Mouse (Mus musculus): ENCODE measurements around the gene Rabggta.

DNA sequence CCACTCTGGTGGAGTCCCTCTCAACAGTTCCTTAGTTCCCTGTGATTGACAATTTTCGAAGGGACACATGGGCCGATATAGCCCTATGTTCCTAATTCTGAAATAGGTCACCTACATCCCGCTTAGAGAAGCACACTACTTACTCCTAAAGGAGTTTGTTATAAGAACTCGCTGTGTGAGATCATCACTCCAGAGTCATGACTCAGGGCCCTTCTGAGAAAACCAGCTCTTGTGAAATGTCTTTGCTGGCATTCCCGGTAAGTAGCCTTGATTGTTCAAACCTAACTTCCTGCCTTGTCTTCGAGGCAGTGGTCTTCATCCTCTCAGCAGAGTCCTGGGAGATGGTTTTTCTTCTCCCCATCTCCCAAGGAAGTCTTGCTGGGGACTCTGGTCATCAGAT lies 46.5 kb upstream of the Rabggta start:
- no peak for TF ChIP-seq POLR2A (IDR thresholded peaks at IDR 0.05; ENCODE audit: control insufficient read depth, low read depth, low read length)
- no peak for TF ChIP-seq CTCF (IDR thresholded peaks at IDR 0.05; ENCODE audit: control insufficient read depth, insufficient read depth, insufficient replicate concordance, low read depth, low read length)
